Mouse (Mus musculus) neutrophil, adult 83 days (primary cell): ENCODE measurements around the gene Fmo4. TPM values are rescaled to one million over a fixed set of nuclear protein-coding genes. Genes with fewer than 3 reads are reported as not detected.

Source experiments
- total RNA-seq, 2 experiments: library from RNA; stranded (reverse); gene quantifications; one replicate each; pipeline ENCODE4 v1.2.4; 2023

Gene Fmo4
- not detected for total RNA-seq

GRCm38 (mm10) chr1:162813836-162814156 is at the start of gene Fmo4:
Gene Fmo4, minus strand, starts transcription at chr1:162813972.

Other genes starting within 250 kb of the Fmo4 start
- 10 to 100 TPM; 44.6 to 54.1 TPM for gene Vamp4, start 243.5 kb downstream of the Fmo4 start, total RNA-seq
- gene Myoc, start 174.8 kb downstream of the Fmo4 start, total RNA-seq, result not detected
- not detected for gene Myocos, start 155.8 kb downstream of the Fmo4 start, total RNA-seq
- 100 to 1,000 TPM; 149 to 157 TPM for gene Prrc2c, start 73.4 kb downstream of the Fmo4 start, total RNA-seq
- not detected for gene Fmo1, start 52.6 kb upstream of the Fmo4 start, total RNA-seq
- gene Fmo2, start 84.8 kb upstream of the Fmo4 start, total RNA-seq, result not detected
- not detected for gene Fmo6, start 123.5 kb upstream of the Fmo4 start, total RNA-seq
- not detected for gene Fmo3, start 170.6 kb upstream of the Fmo4 start, total RNA-seq